In genomic region chr8:109608271-109609152, GRCm38 (mm10) we compare ENCODE assay signal across 8 mouse cellular contexts. TPM values are rescaled to one million over a fixed set of nuclear protein-coding genes. Genes with fewer than 3 reads are reported as not detected.
DNase-seq lines count a peak whose midpoint lies in the region; ATAC-seq and TF ChIP-seq lines count a peak whose summit lies in the region.

Gene Dhodh, minus strand, starts transcription at chr8:109608673.

- H3K4me3 ChIP-seq in E14TG2a.4 (replicated peaks; ENCODE audit: low read length), result peak within 1 kb of the TSS; percentile 92
- peak within 1 kb of the TSS; percentile 61 for H3K4me3 ChIP-seq in forebrain, embryonic 12.5 days (replicated peaks)
- H3K4me3 ChIP-seq in heart, postnatal 0 days (ENCODE audit: low read depth, low read length), result peak within 1 kb of the TSS; percentile 69
- H3K4me3 ChIP-seq in liver, embryonic 16.5 days (ENCODE audit: low read depth, low read length), result peak within 1 kb of the TSS; percentile 78
- H3K4me3 ChIP-seq in neural tube, embryonic 13.5 days, result peak within 1 kb of the TSS; percentile 51
- H3K4me3 ChIP-seq in testis, adult 2 months (ENCODE audit: control insufficient read depth, low read depth, low read length), result peak within 1 kb of the TSS; percentile 99

- TF ChIP-seq EP300 in heart, postnatal 0 days (IDR thresholded peaks at IDR 0.05; ENCODE audit: low read depth), result peak; percentile 69; the same call in 1 of the 2 replicates

- H3K9ac ChIP-seq in forebrain, embryonic 12.5 days, result peak within 1 kb of the TSS; percentile 72
- H3K9ac ChIP-seq in heart, postnatal 0 days (replicated peaks; ENCODE audit: low read depth, low read length), result peak within 1 kb of the TSS; percentile 63
- H3K9ac ChIP-seq in liver, embryonic 16.5 days (ENCODE audit: low read depth, low read length), result peak within 1 kb of the TSS; percentile 77
- peak within 1 kb of the TSS; percentile 87 for H3K9ac ChIP-seq in neural tube, embryonic 13.5 days

- no peaks in the 10 kb centered on the region for H3K9me3 ChIP-seq in E14TG2a.4 (ENCODE audit: low read length)
- H3K9me3 ChIP-seq in forebrain, embryonic 12.5 days, result no peaks in the 10 kb centered on the region
- H3K9me3 ChIP-seq in heart, postnatal 0 days (replicated peaks; ENCODE audit: control insufficient read depth, low read length), result no peaks in the 10 kb centered on the region
- no peaks in the 10 kb centered on the region for H3K9me3 ChIP-seq in liver, embryonic 16.5 days (replicated peaks; ENCODE audit: control insufficient read depth, low read length)
- H3K9me3 ChIP-seq in neural tube, embryonic 13.5 days, result no peaks in the 10 kb centered on the region

- H3K4me1 ChIP-seq in E14TG2a.4 (replicated peaks; ENCODE audit: low read depth, low read length), result peaks cover 17% of the 10 kb centered on the region
- peaks cover 11% of the 10 kb centered on the region for H3K4me1 ChIP-seq in forebrain, embryonic 12.5 days
- H3K4me1 ChIP-seq in heart, postnatal 0 days (ENCODE audit: control insufficient read depth, insufficient read depth), result peaks cover 10% of the 10 kb centered on the region; the same call in 1 of the 2 replicates
- peaks cover 11% of the 10 kb centered on the region for H3K4me1 ChIP-seq in liver, embryonic 16.5 days (ENCODE audit: control insufficient read depth, low read depth, low read length)
- peaks cover 19% of the 10 kb centered on the region for H3K4me1 ChIP-seq in neural tube, embryonic 13.5 days (replicated peaks)
- peaks cover 6% of the 10 kb centered on the region for H3K4me1 ChIP-seq in testis, adult 2 months (ENCODE audit: control insufficient read depth, insufficient read depth, low read length)

- no peak for TF ChIP-seq CTCF in E14TG2a.4 (conservative IDR thresholded peaks at IDR 0.05; ENCODE audit: low read length)
- peak; percentile 21; the same call in 1 of the 2 replicates for TF ChIP-seq CTCF in heart, postnatal 0 days (IDR thresholded peaks at IDR 0.05; ENCODE audit: low read depth)
- no peak for TF ChIP-seq CTCF in testis, adult 2 months (IDR thresholded peaks at IDR 0.05; ENCODE audit: control insufficient read depth, insufficient read depth, insufficient replicate concordance, low read depth, low read length)

- under 1% methylated on average over 42 of the region's 42 CpGs for WGBS in forebrain, embryonic 12.5 days
- under 1% methylated on average over 42 of the region's 42 CpGs for WGBS in heart, postnatal 0 days
- WGBS in liver, embryonic 16.5 days (ENCODE audit: insufficient replicate concordance), result under 1% methylated on average over 42 of the region's 42 CpGs
- under 1% methylated on average over 42 of the region's 42 CpGs for WGBS in neural tube, embryonic 13.5 days

- peak; percentile 95 for DNase-seq in c-Kit-positive CD71-positive TER-119-positive erythroid progenitor cells, embryonic 14.5 days (ENCODE audit: low spot score)
- peak; percentile 94 for DNase-seq in heart, postnatal 0 days (ENCODE audit: low spot score)
- peak; percentile 96 to 98 for DNase-seq in kidney, postnatal 4 days

- peak; percentile 93 for TF ChIP-seq POLR2A in testis, adult 2 months (IDR thresholded peaks at IDR 0.05; ENCODE audit: control insufficient read depth, low read depth, low read length)

- ATAC-seq in forebrain, embryonic 12.5 days (ENCODE audit: low FRiP score), result peak; percentile 99
- peak; percentile 97 for ATAC-seq in heart, postnatal 0 days (ENCODE audit: insufficient read depth, low read depth)
- peak; percentile 99 for ATAC-seq in liver, embryonic 16.5 days (ENCODE audit: low read depth)
- ATAC-seq in neural tube, embryonic 13.5 days (ENCODE audit: low read depth), result peak; percentile 99

- peak within 1 kb of the TSS; percentile 70 for H3K4me2 ChIP-seq in forebrain, embryonic 12.5 days
- peak within 1 kb of the TSS; percentile 90 for H3K4me2 ChIP-seq in heart, postnatal 0 days (ENCODE audit: low read depth, low read length)
- H3K4me2 ChIP-seq in liver, embryonic 16.5 days (ENCODE audit: low read depth, low read length), result peak within 1 kb of the TSS; percentile 74
- H3K4me2 ChIP-seq in neural tube, embryonic 13.5 days, result peak within 1 kb of the TSS; percentile 82

- peaks cover 30% of the 10 kb centered on the region for H3K36me3 ChIP-seq in E14TG2a.4 (ENCODE audit: insufficient read depth, low read length)
- H3K36me3 ChIP-seq in forebrain, embryonic 12.5 days (replicated peaks), result peaks cover 20% of the 10 kb centered on the region
- H3K36me3 ChIP-seq in heart, postnatal 0 days (replicated peaks; ENCODE audit: control insufficient read depth, insufficient read depth, low read length), result peaks cover 14% of the 10 kb centered on the region
- no peaks in the 10 kb centered on the region for H3K36me3 ChIP-seq in liver, embryonic 16.5 days (ENCODE audit: control insufficient read depth, insufficient read depth)
- H3K36me3 ChIP-seq in neural tube, embryonic 13.5 days, result peaks cover 18% of the 10 kb centered on the region
- H3K36me3 ChIP-seq in testis, adult 2 months (ENCODE audit: control insufficient read depth, insufficient read depth, low read length), result no peaks in the 10 kb centered on the region

- no peaks in the 10 kb centered on the region for H3K27me3 ChIP-seq in E14TG2a.4 (ENCODE audit: insufficient read depth, low read length)
- H3K27me3 ChIP-seq in forebrain, embryonic 12.5 days, result peaks cover 4% of the 10 kb centered on the region; the same call in 1 of the 2 replicates
- no peaks in the 10 kb centered on the region for H3K27me3 ChIP-seq in heart, postnatal 0 days (ENCODE audit: control insufficient read depth, insufficient read depth, low read length)
- no peaks in the 10 kb centered on the region for H3K27me3 ChIP-seq in liver, embryonic 16.5 days (ENCODE audit: control insufficient read depth, insufficient read depth, low read depth, low read length)
- no peaks in the 10 kb centered on the region for H3K27me3 ChIP-seq in neural tube, embryonic 13.5 days
- no peaks in the 10 kb centered on the region for H3K27me3 ChIP-seq in testis, adult 2 months (ENCODE audit: control insufficient read depth, insufficient read depth, low read length)

- peak within 1 kb of the TSS; percentile 98 for H3K27ac ChIP-seq in forebrain, embryonic 12.5 days
- H3K27ac ChIP-seq in heart, postnatal 0 days (ENCODE audit: low read depth), result peak within 1 kb of the TSS; percentile 99
- H3K27ac ChIP-seq in liver, embryonic 16.5 days (ENCODE audit: low read length), result peak within 1 kb of the TSS; percentile 98
- H3K27ac ChIP-seq in neural tube, embryonic 13.5 days (replicated peaks), result peak within 1 kb of the TSS; percentile 98
- H3K27ac ChIP-seq in testis, adult 2 months (ENCODE audit: control insufficient read depth, insufficient read depth, low read depth, low read length), result peak within 1 kb of the TSS; percentile 95

RNA-seq across cellular contexts. Expression of gene Dhodh, which starts in this region (rescaled TPM):
- 38.7 and 39.6 TPM in 2 replicates for polyA plus RNA-seq in forebrain, embryonic 12.5 days (2016; fragmentation: Nextera tagmentation; extraction: Ambion mirVana)
- 47.8 and 77.9 TPM in 2 replicates for total RNA-seq in heart, postnatal 0 days (2014; rRNA removed; ENCODE audit: low replicate concordance)
- polyA plus RNA-seq in heart, postnatal 0 days (2015; fragmentation: Nextera tagmentation; extraction: Ambion mirVana), result 25.7 and 26.4 TPM in 2 replicates
- polyA plus RNA-seq in liver, embryonic 16.5 days (2015; fragmentation: Nextera tagmentation; extraction: Ambion mirVana), result 16.0 and 16.4 TPM in 2 replicates
- polyA plus RNA-seq in neural tube, embryonic 13.5 days (2015; fragmentation: Nextera tagmentation; extraction: Ambion mirVana), result 29.1 and 29.8 TPM in 2 replicates
- 5.6 and 6.4 TPM in 2 replicates for polyA plus RNA-seq in testis, adult 2 months (2012; rRNA removed)

Comparison
In these comparisons a context has a peak if more than half of its experiments do, and no peak if none do; other contexts are left out.
1. Peak in every context shown above with its lines: DNase-seq, ATAC-seq, H3K4me3 ChIP-seq and H3K27ac ChIP-seq.